Mouse (Mus musculus): Measurements from ENCODE around the gene Pear1. TPM values are rescaled to one million over a fixed set of nuclear protein-coding genes. Genes with fewer than 3 reads are reported as not detected.

Pear1 gene
- total and polyA plus RNA-seq, 2 experiments from 2014 or later = 7.4 to 19.4 TPM

GRCm38 (mm10) chr3:87753829-87754228, 70.3 kb downstream of the Pear1 start:
- H3K27me3 ChIP-seq (ENCODE audit: insufficient read depth, low read length) = no peaks in the 10 kb centered on the region
- no peak overlapping the region for H3K27ac ChIP-seq
- no peaks in the 10 kb centered on the region for H3K9me3 ChIP-seq (ENCODE audit: low read length)
- no peak for DNase-seq (ENCODE audit: low spot score)
- H3K36me3 ChIP-seq (ENCODE audit: insufficient read depth, low read length) = no peaks in the 10 kb centered on the region
- H3K4me2 ChIP-seq (ENCODE audit: low read depth, low read length) = no peak overlapping the region
- H3K9ac ChIP-seq (replicated peaks; ENCODE audit: low read length) = no peak overlapping the region
- 72% methylated on average over 13 of the region's 13 CpGs for WGBS
- no peak overlapping the region for H3K4me3 ChIP-seq (ENCODE audit: low read length)
- ATAC-seq = no peak
- H3K4me1 ChIP-seq (ENCODE audit: insufficient read depth, low read length) = no peaks in the 10 kb centered on the region
- no peak for TF ChIP-seq CTCF (IDR thresholded peaks at IDR 0.05; ENCODE audit: low read depth)

GRCm38 (mm10) chr3:87752567-87752966, 71.5 kb downstream of the Pear1 start:
- DNase-seq (ENCODE audit: low spot score) (no peak), ATAC-seq (no peak)
- Histone ChIP-seq H3K4me2 (ENCODE audit: low read depth, low read length) (no peak overlapping the region), H3K36me3 (ENCODE audit: insufficient read depth, low read length) (no peaks in the 10 kb centered on the region), H3K9me3 (ENCODE audit: low read length) (no peaks in the 10 kb centered on the region), H3K4me1 (ENCODE audit: insufficient read depth, low read length) (no peaks in the 10 kb centered on the region), H3K27me3 (ENCODE audit: insufficient read depth, low read length) (no peaks in the 10 kb centered on the region), H3K9ac (replicated peaks; ENCODE audit: low read length) (no peak overlapping the region), H3K4me3 (ENCODE audit: low read length) (no peak overlapping the region), H3K27ac (no peak overlapping the region)
- 87% methylated on average over 3 of the region's 3 CpGs for WGBS
- no peak for TF ChIP-seq CTCF (IDR thresholded peaks at IDR 0.05; ENCODE audit: low read depth)

- DNase-seq (ENCODE audit: low spot score) (no peak), ATAC-seq (no peak)
- Histone ChIP-seq H3K27ac (no peak overlapping the region), H3K4me2 (ENCODE audit: low read depth, low read length) (no peak overlapping the region), H3K27me3 (ENCODE audit: insufficient read depth, low read length) (no peaks in the 10 kb centered on the region), H3K9ac (replicated peaks; ENCODE audit: low read length) (no peak overlapping the region), H3K4me1 (ENCODE audit: insufficient read depth, low read length) (no peaks in the 10 kb centered on the region), H3K36me3 (ENCODE audit: insufficient read depth, low read length) (no peaks in the 10 kb centered on the region), H3K4me3 (ENCODE audit: low read length) (no peak overlapping the region), H3K9me3 (ENCODE audit: low read length) (no peaks in the 10 kb centered on the region)
- TF ChIP-seq CTCF (IDR thresholded peaks at IDR 0.05; ENCODE audit: low read depth) = no peak
- 86% methylated on average over 12 of the region's 12 CpGs for WGBS
Measured at GRCm38 (mm10) chr3:87749977-87750376, 74.1 kb downstream of the Pear1 start.

DNA sequence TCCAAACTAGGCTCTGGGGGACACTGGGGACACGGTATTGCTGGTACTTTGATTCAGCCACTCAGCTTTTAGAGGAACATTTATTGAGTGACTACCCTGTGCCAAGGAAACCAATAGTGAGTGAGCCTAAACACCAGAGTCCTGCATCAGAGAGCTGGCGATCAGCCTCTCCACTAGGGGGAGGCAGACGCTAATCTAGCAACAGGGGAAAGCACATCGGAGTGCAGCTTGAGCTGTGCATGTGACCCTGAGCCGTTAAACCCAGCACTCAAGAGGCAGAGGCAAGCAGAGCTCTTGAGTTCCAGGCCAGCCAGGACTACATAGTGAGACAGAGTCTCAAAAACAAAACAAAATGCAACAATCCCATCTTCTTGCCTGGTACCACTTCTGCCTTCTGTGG, 75.1 kb downstream of the Pear1 start:
- Histone ChIP-seq H3K4me3 (ENCODE audit: low read length) (no peak overlapping the region), H3K9me3 (ENCODE audit: low read length) (no peaks in the 10 kb centered on the region), H3K9ac (replicated peaks; ENCODE audit: low read length) (no peak overlapping the region), H3K27me3 (ENCODE audit: insufficient read depth, low read length) (no peaks in the 10 kb centered on the region), H3K36me3 (ENCODE audit: insufficient read depth, low read length) (no peaks in the 10 kb centered on the region), H3K4me2 (ENCODE audit: low read depth, low read length) (no peak overlapping the region), H3K4me1 (ENCODE audit: insufficient read depth, low read length) (no peaks in the 10 kb centered on the region), H3K27ac (no peak overlapping the region)
- no peak for ATAC-seq
- TF ChIP-seq CTCF (IDR thresholded peaks at IDR 0.05; ENCODE audit: low read depth) = peak; percentile 70
- WGBS = 19% methylated on average over 5 of the region's 5 CpGs
- peak; percentile 47 for DNase-seq (ENCODE audit: low spot score)

- Histone ChIP-seq H3K27me3 (ENCODE audit: insufficient read depth, low read length) (no peaks in the 10 kb centered on the region), H3K9me3 (ENCODE audit: low read length) (no peaks in the 10 kb centered on the region), H3K4me2 (ENCODE audit: low read depth, low read length) (no peak within 1 kb of the TSS), H3K36me3 (ENCODE audit: insufficient read depth, low read length) (no peaks in the 10 kb centered on the region), H3K4me3 (ENCODE audit: low read length) (no peak within 1 kb of the TSS), H3K27ac (no peak within 1 kb of the TSS), H3K9ac (replicated peaks; ENCODE audit: low read length) (no peak within 1 kb of the TSS), H3K4me1 (ENCODE audit: insufficient read depth, low read length) (no peaks in the 10 kb centered on the region)
- ATAC-seq (peak; percentile 64), DNase-seq (ENCODE audit: low spot score) (peak; percentile 30)
- TF ChIP-seq CTCF (IDR thresholded peaks at IDR 0.05; ENCODE audit: low read depth) = no peak
- 40% methylated on average over 13 of the region's 13 CpGs for WGBS
Measured at GRCm38 (mm10) chr3:87748431-87748830, 75.7 kb downstream of the Pear1 start, which contains the start of gene Lrrc71. TSS of gene Lrrc71 (minus strand) at chr3:87748625.

- TF ChIP-seq CTCF (IDR thresholded peaks at IDR 0.05; ENCODE audit: low read depth) = no peak
Measured at GRCm38 (mm10) chr3:87745036-87745659, 79.0 kb downstream of the Pear1 start.

GRCm38 (mm10) chr3:87743927-87744326, 80.2 kb downstream of the Pear1 start:
- Histone ChIP-seq H3K27me3 (ENCODE audit: insufficient read depth, low read length) (no peaks in the 10 kb centered on the region), H3K9me3 (ENCODE audit: low read length) (no peaks in the 10 kb centered on the region), H3K36me3 (ENCODE audit: insufficient read depth, low read length) (peaks cover under 1% of the 10 kb centered on the region; the same call in 1 of the 2 replicates), H3K27ac (no peak overlapping the region), H3K4me3 (ENCODE audit: low read length) (no peak overlapping the region), H3K4me2 (ENCODE audit: low read depth, low read length) (no peak overlapping the region), H3K9ac (replicated peaks; ENCODE audit: low read length) (no peak overlapping the region), H3K4me1 (ENCODE audit: insufficient read depth, low read length) (no peaks in the 10 kb centered on the region)
- no peak for DNase-seq (ENCODE audit: low spot score)
- 82% methylated on average over 4 of the region's 4 CpGs for WGBS
- no peak for ATAC-seq
- TF ChIP-seq CTCF (IDR thresholded peaks at IDR 0.05; ENCODE audit: low read depth) = no peak

More at GRCm38 (mm10) chr3:87745036-87745659, 79.0 kb downstream of the Pear1 start:
- Histone ChIP-seq H3K4me2 (ENCODE audit: low read depth, low read length) (peak overlapping the region; percentile 27; the same call in 1 of the 2 replicates), H3K9ac (replicated peaks; ENCODE audit: low read length) (no peak overlapping the region), H3K27me3 (ENCODE audit: insufficient read depth, low read length) (no peaks in the 10 kb centered on the region), H3K4me1 (ENCODE audit: insufficient read depth, low read length) (no peaks in the 10 kb centered on the region), H3K9me3 (ENCODE audit: low read length) (no peaks in the 10 kb centered on the region), H3K36me3 (ENCODE audit: insufficient read depth, low read length) (no peaks in the 10 kb centered on the region), H3K4me3 (ENCODE audit: low read length) (no peak overlapping the region), H3K27ac (no peak overlapping the region)
- DNase-seq (ENCODE audit: low spot score) (no peak), ATAC-seq (no peak)
- WGBS = 36% methylated on average over 18 of the region's 18 CpGs

Measured in hindbrain, postnatal 0 days (tissue).